Mouse (Mus musculus): ENCODE measurements around the gene Efcab12.
A peak's percentile ranks its signal among the peaks of the same experiment; 100 is the strongest.
"Not testable (repeated sequence)": the region's sequence is repeated elsewhere in the genome, so short reads cannot be mapped to it uniquely, and the experiment has no call there.

The Efcab12 gene

GRCm38 (mm10) chr6:115838161-115838597 is at the start of gene Efcab12:
Efcab12 (minus strand) TSS chr6:115838412.
- no peak for DNase-seq (ENCODE audit: low spot score)

- DNase-seq (ENCODE audit: low spot score): no peak
Measured at GRCm38 (mm10) chr6:115886894-115887293, 48.7 kb upstream of the Efcab12 start.

GRCm38 (mm10) chr6:115884018-115884417 is 45.8 kb upstream of the Efcab12 start:
- DNase-seq (ENCODE audit: low spot score): no peak

GRCm38 (mm10) chr6:115880751-115881150 is 42.5 kb upstream of the Efcab12 start:
- no peak for DNase-seq (ENCODE audit: low spot score)

GRCm38 (mm10) chr6:115879736-115880135 is 41.5 kb upstream of the Efcab12 start:
- no peak for DNase-seq (ENCODE audit: low spot score)

GRCm38 (mm10) chr6:115878694-115879093 is 40.5 kb upstream of the Efcab12 start:
- DNase-seq (ENCODE audit: low spot score): no peak

GRCm38 (mm10) chr6:115877239-115877638 is 39.0 kb upstream of the Efcab12 start:
- no peak for DNase-seq (ENCODE audit: low spot score)

- not testable (repeated sequence) for DNase-seq (ENCODE audit: low spot score)
Measured at GRCm38 (mm10) chr6:115871318-115871717, 33.1 kb upstream of the Efcab12 start.

- DNase-seq (ENCODE audit: low spot score): not testable (repeated sequence)
Measured at GRCm38 (mm10) chr6:115867157-115867556, 28.9 kb upstream of the Efcab12 start.

- no peak for DNase-seq (ENCODE audit: low spot score)
Measured at GRCm38 (mm10) chr6:115865246-115865645, 27.0 kb upstream of the Efcab12 start.

- no peak for DNase-seq (ENCODE audit: low spot score)
Measured at GRCm38 (mm10) chr6:115863340-115863841, 25.2 kb upstream of the Efcab12 start.

- no peak for DNase-seq (ENCODE audit: low spot score)
Measured at GRCm38 (mm10) chr6:115860027-115860556, 21.9 kb upstream of the Efcab12 start.

- DNase-seq (ENCODE audit: low spot score): no peak
Measured at GRCm38 (mm10) chr6:115859258-115859657, 21.0 kb upstream of the Efcab12 start.

GRCm38 (mm10) chr6:115856361-115856745 is 18.1 kb upstream of the Efcab12 start:
- peak; percentile 94 for DNase-seq (ENCODE audit: low spot score)

GRCm38 (mm10) chr6:115855733-115856360 is 17.6 kb upstream of the Efcab12 start:
- DNase-seq (ENCODE audit: low spot score): no peak

GRCm38 (mm10) chr6:115854432-115854831 is 16.2 kb upstream of the Efcab12 start:
- no peak for DNase-seq (ENCODE audit: low spot score)

- peak; percentile 20 for DNase-seq (ENCODE audit: low spot score)
Measured at GRCm38 (mm10) chr6:115853985-115854384, 15.8 kb upstream of the Efcab12 start.

- DNase-seq (ENCODE audit: low spot score): peak; percentile 99
Measured at GRCm38 (mm10) chr6:115853091-115853813, 15.0 kb upstream of the Efcab12 start, which contains the start of the genes Mbd4 and Ift122. Mbd4 (minus strand) TSS chr6:115853371. Ift122 (plus strand) TSS chr6:115853470.

GRCm38 (mm10) chr6:115852446-115853090 is 14.4 kb upstream of the Efcab12 start:
- DNase-seq (ENCODE audit: low spot score): no peak

GRCm38 (mm10) chr6:115848598-115849304 is 10.5 kb upstream of the Efcab12 start:
- no peak for DNase-seq (ENCODE audit: low spot score)

GRCm38 (mm10) chr6:115846640-115847411 is 8.6 kb upstream of the Efcab12 start:
- DNase-seq (ENCODE audit: low spot score): peak; percentile 69
